Mouse (Mus musculus) myocyte (in vitro differentiated cells): ENCODE measurements around the gene Poglut1.

Experiments
- CEBPB ChIP-seq: IDR thresholded peaks from 2 replicates; pipeline ENCODE4 v1.6.1; 2011; ENCODE audit warnings: mild to moderate bottlenecking, moderate library complexity; ENCODE audit not compliant: poor library complexity, insufficient read depth, severe bottlenecking
- E2F4 ChIP-seq: IDR thresholded peaks from one replicate; pipeline ENCODE4 v1.6.1; 2011; ENCODE audit warnings: mild to moderate bottlenecking, control low read depth, moderate library complexity; ENCODE audit not compliant: insufficient read depth
- MAX ChIP-seq: IDR thresholded peaks from one replicate; pipeline ENCODE4 v1.6.1; 2011; ENCODE audit warnings: low read depth, mild to moderate bottlenecking, control low read depth
- MYOD1 ChIP-seq, 3 experiments: IDR thresholded peaks; one replicate each; pipeline ENCODE4 v1.6.1; 2011; ENCODE audit warnings: control low read depth in 2 of 3, low read depth in 2 of 3, mild to moderate bottlenecking in 2 of 3, moderate library complexity in 1 of 3; ENCODE audit not compliant: insufficient read length in 2 of 3, control insufficient read depth in 1 of 3
- POLR2A ChIP-seq: IDR thresholded peaks from one replicate; pipeline ENCODE4 v1.6.1; 2011; ENCODE audit warnings: low read depth, mild to moderate bottlenecking, control low read depth, moderate library complexity; ENCODE audit not compliant: insufficient read length
- TCF3 ChIP-seq: IDR thresholded peaks from one replicate; pipeline ENCODE4 v1.6.1; 2011; ENCODE audit warnings: low read depth, control low read depth; ENCODE audit not compliant: insufficient read length
- USF1 ChIP-seq: IDR thresholded peaks from one replicate; pipeline ENCODE4 v1.6.1; 2011; ENCODE audit warnings: low read depth, mild to moderate bottlenecking, control low read depth, moderate library complexity

GRCm38 (mm10) chr16:38503528-38503927 lies 46.5 kb downstream of the Poglut1 start:
- TF ChIP-seq POLR2A (no peak), CEBPB (no peak), USF1 (no peak), MAX (no peak), TCF3 (no peak), MYOD1 (IDR thresholded peaks at IDR 0.05; ENCODE audit: control insufficient read depth in 1 of 3, insufficient read length in 2 of 3, low read depth in 2 of 3) (no peak), E2F4 (no peak)
